Mouse (Mus musculus): ENCODE results near the gene Srp9.
"Not testable (repeated sequence)": the region's sequence is repeated elsewhere in the genome, so short reads cannot be mapped to it uniquely, and the experiment has no call there.

Srp9 gene

DNA sequence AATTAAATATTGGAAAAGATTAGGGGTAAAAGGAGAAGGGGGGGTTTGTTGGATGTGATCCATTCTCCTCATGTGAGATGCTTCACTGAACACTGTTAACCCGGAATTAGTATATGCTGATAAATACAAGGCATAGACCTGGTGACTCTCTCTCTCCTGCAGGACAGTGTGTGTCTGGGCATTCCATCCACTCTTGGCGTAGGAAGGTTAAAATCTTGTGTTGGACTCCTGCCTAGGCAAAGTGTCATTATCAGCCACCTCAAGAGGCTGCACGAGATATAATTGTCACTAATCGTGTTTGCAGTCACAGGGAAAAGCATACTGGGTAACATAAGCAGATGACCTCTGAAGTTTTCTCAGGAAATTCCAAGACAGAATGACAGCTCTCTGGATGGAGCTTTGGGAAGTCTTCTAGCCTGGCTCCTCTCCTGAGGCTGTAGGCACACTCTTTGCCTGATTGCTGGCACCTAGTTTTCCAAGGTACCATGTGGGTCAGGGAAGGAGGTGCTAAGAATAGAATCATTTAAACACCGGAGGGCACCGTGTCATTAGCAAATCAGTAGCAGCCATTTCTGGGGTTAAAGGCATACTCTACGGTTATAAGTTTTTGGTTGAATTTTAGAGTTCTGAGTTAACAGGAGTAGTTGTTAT, 24.5 kb downstream of the Srp9 start:
- no peak for DNase-seq

DNA sequence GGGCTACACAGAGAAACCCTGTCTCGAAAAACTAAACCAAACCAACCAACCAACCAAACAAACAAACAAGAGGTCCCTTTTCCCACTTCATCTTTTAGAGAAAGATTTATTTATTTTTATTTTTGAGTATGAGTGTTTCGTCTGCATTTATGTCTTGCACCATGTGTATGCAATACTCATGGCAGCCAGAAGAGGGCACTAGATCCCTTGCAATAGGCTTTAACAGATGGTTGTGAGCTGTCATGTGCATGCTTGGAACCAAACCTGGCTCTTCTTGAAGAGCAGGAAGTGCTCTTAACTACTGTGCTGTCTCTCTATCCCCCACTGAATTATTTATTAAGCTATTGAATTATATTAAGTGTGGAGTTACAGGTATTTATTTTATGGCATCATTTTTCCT, 25.4 kb downstream of the Srp9 start:
- DNase-seq, result no peak

DNA sequence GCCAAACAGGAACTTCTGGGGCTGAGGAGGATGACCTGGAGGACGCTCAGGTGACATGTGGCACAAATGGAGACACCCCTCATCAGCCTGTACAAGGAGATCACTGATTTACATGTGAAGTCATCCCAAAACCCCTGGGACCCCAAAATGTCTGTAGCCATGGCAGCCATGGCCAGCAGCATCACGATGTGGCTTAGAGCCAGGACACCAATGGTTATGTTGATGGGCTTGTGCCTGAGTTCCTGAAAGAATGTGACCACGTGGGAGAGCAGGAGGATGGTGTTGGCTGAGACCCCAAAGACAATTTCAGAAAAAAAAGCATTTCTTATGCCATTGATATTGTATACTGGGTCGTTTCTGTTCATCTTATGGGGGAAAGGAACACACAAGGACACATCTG, 33.2 kb downstream of the Srp9 start:
- DNase-seq, result no peak

DNA sequence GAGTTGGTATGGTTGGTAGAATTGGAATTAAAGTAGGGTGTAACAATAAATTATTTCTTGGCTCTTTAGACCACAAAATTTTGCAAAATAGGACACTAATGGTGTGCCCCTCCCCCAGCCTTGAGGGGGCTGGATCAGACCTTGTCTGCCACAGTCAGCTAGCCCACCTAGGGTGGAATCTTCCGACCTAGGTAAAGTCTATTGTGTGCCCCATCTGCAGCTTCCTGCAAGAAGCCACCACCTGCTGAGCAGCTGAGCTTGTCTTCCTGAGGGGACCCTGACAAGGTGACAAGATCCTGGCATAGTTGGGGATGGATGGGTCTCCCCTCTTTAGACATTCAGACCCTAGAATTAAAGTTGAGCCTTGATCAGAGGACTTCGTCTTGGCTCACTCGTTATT, 35.0 kb downstream of the Srp9 start:
- DNase-seq, result no peak

DNA sequence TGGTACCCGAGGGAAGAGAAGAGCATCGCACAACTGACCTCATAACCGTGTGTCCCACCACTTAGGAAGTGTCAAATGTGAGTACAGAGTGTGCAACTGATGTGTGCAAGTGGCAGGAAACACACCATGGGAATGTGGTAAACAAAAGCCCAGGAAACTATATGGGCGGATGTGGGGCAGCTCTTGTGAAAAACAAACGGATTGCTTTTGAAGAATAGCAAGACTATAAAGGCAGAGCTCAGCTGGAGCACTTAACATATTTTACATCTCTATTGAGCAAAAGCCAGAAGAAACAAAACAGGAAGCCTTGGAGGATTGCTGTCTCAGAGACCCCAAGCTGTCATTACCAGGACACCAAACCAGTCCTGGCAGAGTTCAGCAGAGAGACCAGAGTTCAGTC, 38.4 kb downstream of the Srp9 start:
- no peak for DNase-seq

DNA sequence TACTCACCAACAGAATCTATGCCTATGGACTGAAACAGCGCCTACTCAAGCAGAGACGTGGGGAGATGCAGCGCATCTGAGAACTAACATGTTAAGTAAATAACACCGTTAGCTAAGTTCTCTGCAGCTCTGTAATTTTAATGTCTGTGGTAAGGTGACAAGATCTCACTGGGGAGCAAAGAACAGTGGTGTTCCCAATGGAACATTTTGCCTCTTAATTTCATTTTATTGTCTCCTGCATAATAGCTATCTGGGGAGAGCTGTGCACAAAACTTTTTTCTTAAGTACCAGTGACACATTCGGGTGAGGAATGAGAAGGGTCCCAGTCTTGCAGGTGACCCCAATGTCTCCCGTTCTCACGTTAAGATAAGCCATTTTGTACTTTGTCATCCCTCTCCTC, 39.8 kb downstream of the Srp9 start, which contains the start of gene Vmn1r1:
Gene Vmn1r1 (minus strand): TSS at position 101 of the 400 bp plus-strand sequence.
- no peak for DNase-seq

DNA sequence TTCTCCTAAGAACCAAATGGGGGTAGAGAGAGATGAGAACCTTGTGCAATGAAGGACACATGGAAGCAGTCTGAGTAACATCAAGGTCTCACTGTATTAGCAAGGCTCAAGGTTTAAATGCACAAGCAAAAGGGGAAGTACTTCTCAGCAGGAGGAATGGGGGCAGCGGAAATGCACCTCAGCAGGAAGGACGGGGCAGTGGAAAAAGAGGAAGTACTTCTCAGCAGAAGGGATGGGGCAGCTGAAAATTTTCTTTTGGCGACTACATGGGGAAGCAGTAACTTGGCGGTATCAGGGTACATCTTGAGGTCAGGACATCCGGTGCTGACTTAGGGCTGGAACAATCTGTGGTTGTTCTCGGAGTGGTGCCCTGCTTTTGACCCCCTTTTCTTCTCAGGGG, 45.7 kb downstream of the Srp9 start:
- not testable (repeated sequence) for DNase-seq

DNA sequence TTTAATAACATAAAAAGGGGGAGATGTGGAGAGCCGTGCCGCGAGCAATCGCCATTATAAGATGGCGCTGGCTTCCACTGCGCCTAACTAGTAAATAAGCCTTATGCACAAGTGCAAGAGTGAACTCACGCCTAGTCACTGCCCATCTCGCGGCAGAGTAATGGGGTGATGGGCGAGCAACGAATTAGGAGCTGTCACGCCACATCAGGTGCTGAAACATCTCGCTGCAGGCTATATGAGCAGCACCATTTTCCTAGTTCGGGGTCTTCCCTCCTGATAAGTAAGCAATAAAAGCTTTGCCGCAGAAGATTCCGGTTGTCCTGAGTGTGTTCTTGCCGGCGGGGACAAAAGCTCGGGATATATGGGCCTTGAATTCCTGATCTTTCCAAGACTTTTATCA, 52.4 kb downstream of the Srp9 start:
- not testable (repeated sequence) for DNase-seq

DNA sequence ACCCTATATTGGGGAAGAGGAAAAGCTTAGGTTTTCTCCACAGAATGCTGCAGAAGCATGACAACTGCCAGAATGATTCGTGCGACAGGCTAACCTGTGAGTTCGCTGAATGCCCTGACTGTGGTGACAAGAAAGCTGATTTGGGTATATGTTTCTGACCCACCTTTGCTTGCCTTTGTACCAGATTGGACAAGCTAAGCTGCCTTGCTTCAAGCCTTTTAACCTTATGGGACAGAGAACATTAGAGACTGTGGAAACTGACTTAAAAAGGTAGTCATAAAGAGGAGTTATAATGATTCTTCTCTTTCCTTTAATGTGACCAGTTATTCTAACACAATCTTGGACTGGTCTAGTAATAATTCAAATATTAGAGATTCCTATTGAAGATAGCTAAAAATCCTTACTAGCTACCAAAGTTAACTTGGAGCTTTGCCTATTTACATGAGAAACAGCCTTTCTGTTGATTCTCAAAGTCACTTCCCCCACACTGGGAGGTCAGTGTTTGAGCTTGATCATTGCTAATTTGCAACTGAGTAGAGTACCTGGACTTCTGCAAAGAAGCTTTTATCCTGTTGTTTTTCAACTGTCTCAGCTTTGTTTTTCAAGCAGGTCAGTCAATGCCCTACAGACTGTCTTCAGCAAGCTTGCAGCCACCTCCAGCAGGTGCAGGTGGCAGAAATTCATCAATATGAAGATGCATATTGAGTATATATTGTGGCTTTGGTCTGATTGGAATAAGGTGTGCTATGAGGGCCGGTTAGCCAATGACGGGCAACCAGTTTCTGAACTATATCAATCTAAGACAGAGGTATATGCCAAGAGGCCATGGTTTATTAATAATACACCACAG, 57.1 kb downstream of the Srp9 start:
- no peak for DNase-seq
